In genomic region chr12:82473238-82473637, GRCm38 (mm10) we compare ENCODE assay signal across 22 mouse cellular contexts.
"Had no signal": no experiment of that assay in that cellular context is flagged by ENCODE, and none has a peak within 500 bp of the region (broad histone marks: within the 10 kb centered on the region; RNA-seq: fewer than 3 reads in every experiment).

No protein-coding gene starts in this region.

- H3K4me3 ChIP-seq: liver, embryonic 15.5 days; lung, embryonic 15.5 days; midbrain, embryonic 13.5 days; midbrain, embryonic 15.5 days; neural tube, embryonic 12.5 days; stomach, embryonic 15.5 days had no signal

- H3K4me2 ChIP-seq: liver, embryonic 15.5 days; lung, embryonic 15.5 days; midbrain, embryonic 11.5 days; midbrain, embryonic 13.5 days; midbrain, embryonic 15.5 days; neural tube, embryonic 12.5 days; stomach, embryonic 15.5 days had no signal

- H3K36me3 ChIP-seq: liver, embryonic 15.5 days; lung, embryonic 15.5 days; midbrain, embryonic 13.5 days; midbrain, embryonic 15.5 days; neural tube, embryonic 12.5 days; stomach, embryonic 15.5 days had no signal

- ATAC-seq: liver, postnatal 0 days; lung, postnatal 0 days; midbrain, embryonic 13.5 days; midbrain, embryonic 15.5 days had no signal

- H3K27me3 ChIP-seq: liver, embryonic 15.5 days; lung, embryonic 15.5 days; midbrain, embryonic 13.5 days; midbrain, embryonic 15.5 days; neural tube, embryonic 12.5 days; stomach, embryonic 15.5 days had no signal

- DNase-seq: liver, postnatal 0 days; lung, adult 2 months; lung, postnatal 14 days; lung, postnatal 36 days; retina, postnatal 1 day; right cerebral cortex, adult 18-20 months; right cerebral cortex, postnatal 25 days; right cerebral cortex, postnatal 4 days; spleen, adult 18-20 months; thymus, adult 2 months; thymus, postnatal 25 days; thymus, postnatal 4 days had no signal

- H3K27ac ChIP-seq: liver, embryonic 15.5 days; lung, embryonic 15.5 days; macrophage; midbrain, embryonic 13.5 days; midbrain, embryonic 15.5 days; neural tube, embryonic 12.5 days; stomach, embryonic 15.5 days; stomach, postnatal 0 days had no signal

- H3K9ac ChIP-seq: liver, embryonic 15.5 days; liver, postnatal 0 days; lung, embryonic 15.5 days; midbrain, embryonic 13.5 days; midbrain, embryonic 15.5 days; neural tube, embryonic 12.5 days; stomach, embryonic 15.5 days had no signal

- H3K9me3 ChIP-seq: liver, embryonic 15.5 days; lung, embryonic 15.5 days; midbrain, embryonic 15.5 days; neural tube, embryonic 12.5 days; stomach, embryonic 15.5 days had no signal
